Mouse (Mus musculus): ENCODE data around the gene Khdc1c.
"Not testable (repeated sequence)": the region's sequence is repeated elsewhere in the genome, so short reads cannot be mapped to it uniquely, and the experiment has no call there.

DNA sequence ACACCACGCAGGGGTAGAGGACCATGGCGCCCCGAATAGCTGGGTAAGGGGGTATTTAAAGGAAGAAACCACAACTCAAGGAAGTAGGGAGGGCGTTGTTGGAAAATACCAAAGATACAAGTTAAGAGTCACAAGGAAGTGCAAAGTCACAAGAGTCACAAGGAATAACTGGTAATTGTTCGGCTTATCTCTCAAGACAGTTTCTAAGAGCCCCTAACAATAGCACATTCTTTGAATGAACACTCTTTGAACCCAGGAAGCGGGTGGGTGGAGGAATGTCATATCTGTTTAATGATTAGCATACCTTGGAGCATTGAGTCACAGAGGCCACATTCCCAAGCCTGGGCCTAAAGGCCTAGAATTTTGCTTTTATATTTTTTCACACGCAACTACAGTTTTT is 23.4 kb upstream of the Khdc1c start:
- not testable (repeated sequence) for TF ChIP-seq POLR2A (IDR thresholded peaks at IDR 0.05; ENCODE audit: low read depth, low read length); CTCF (IDR thresholded peaks at IDR 0.05; ENCODE audit: extremely low read depth, insufficient read depth, insufficient read length, insufficient replicate concordance)
